Mouse (Mus musculus) spleen, postnatal 10 days (tissue): ENCODE data around the gene Irs2.

Experiments
- DNase-seq, 2 experiments: peaks; one replicate each; pipeline ENCODE4 v3.0.0; 2021 to 2022; ENCODE audit warnings: low spot score in 2 of 2

The Irs2 gene

GRCm38 (mm10) chr8:11009431-11010071 is 1.3 kb upstream of the Irs2 start:
- peak; percentile 74 to 87 for DNase-seq

DNA sequence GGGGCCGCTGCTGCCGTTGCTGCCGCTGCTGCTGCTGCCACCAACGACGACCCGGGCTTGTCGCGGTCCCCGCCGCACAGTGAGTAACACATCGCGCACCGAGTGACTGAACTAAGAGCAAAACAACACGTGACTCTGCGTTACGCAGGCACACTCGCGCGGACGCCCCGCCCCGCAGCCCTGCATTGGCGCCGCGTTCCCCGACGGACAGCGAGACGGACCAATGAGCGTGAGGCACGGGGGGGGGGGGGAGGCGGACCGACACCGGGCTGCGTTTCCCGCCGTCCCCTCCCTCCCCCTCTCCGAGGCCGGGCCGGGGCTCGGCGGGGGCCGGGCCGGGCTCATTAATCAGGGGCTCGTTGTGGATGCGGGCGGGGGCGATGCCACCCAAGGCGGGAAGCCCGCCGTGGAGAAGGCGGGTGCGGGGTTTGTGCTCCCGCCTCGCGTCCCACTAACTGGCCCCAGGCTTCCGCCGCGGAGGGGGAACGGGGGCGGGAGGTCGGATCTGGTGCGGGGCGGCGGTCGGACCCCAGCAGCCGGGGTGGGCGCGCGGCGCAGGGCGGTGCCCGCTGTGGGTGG is 673 bp upstream of the Irs2 start:
- peak; percentile 96 to 98 for DNase-seq

DNA sequence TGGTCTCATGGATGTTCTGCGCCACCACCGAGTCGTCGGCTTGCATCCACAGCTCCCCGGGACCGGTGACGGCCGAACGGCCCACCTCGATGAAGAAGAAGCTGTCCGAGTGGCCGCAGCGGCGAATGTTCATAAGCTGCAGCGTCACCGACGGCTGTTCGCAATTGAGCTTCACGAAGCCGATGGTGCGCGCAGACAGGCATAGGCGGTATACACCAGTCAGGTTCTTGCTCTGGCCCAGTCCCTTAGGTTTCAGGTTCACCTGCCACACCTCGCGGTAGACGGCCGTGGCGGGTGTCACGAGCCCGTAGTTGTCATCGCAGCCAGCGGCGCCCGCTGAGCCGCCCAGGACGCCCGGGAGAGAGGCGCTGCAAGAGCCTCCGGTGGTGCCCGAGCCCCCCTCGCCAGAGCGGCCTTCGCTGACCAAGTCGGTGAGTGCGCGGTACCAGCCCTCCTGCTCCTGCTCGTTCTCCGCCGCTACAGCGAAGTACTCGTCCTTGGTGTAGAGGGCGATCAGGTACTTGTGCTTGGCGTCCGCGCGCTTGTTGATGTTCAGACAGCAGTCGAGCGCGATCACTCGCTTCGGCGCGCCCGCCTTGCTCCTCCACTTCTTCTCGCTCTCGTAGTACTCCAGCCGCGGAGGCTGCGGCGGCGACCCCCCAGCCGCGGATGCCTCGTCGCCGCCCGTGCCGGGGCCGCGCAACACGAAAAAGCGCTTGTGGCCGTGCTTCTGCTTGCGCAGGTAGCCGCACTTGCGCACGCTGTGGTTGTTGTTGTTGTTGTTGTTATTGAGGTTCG is 478 bp downstream of the Irs2 start:
- DNase-seq, result peak; percentile 69 to 80

GRCm38 (mm10) chr8:11007001-11007580 is 1.2 kb downstream of the Irs2 start:
- DNase-seq, result peak; percentile 88 to 92

DNA sequence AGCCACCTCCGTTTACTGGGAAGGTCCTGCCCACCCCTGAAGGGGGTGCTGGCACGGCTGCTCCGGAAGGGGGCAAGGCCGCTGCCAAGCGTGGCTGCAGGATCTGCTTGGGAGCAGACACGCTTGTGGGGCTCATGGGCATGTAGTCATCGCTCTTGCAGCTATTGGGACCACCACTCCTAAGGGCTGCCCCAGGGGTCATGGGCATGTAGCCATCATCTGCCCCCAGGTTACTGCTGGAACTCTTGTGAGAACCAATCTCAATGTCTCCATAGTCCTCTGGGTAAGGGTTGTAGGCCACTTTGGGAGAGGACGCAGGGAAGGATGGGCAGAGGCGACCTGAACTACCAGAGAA is 2.0 kb downstream of the Irs2 start:
- DNase-seq, result peak in 1 of 2 experiments; percentile 22

GRCm38 (mm10) chr8:11005460-11006275 is 2.6 kb downstream of the Irs2 start:
- DNase-seq, result peak in 1 of 2 experiments; percentile 26

GRCm38 (mm10) chr8:11004781-11005459 is 3.3 kb downstream of the Irs2 start:
- DNase-seq, result peak in 1 of 2 experiments; percentile 25

- DNase-seq, result no peak
Observed at GRCm38 (mm10) chr8:11003917-11004470, 4.3 kb downstream of the Irs2 start.

- DNase-seq, result no peak
Observed at GRCm38 (mm10) chr8:11003253-11003652, 5.0 kb downstream of the Irs2 start.

- no peak for DNase-seq
Observed at GRCm38 (mm10) chr8:11002816-11003215, 5.4 kb downstream of the Irs2 start.

GRCm38 (mm10) chr8:11001062-11001549 is 7.2 kb downstream of the Irs2 start:
- peak in 1 of 2 experiments; percentile 48 for DNase-seq

GRCm38 (mm10) chr8:10999538-10999937 is 8.7 kb downstream of the Irs2 start:
- no peak for DNase-seq

DNA sequence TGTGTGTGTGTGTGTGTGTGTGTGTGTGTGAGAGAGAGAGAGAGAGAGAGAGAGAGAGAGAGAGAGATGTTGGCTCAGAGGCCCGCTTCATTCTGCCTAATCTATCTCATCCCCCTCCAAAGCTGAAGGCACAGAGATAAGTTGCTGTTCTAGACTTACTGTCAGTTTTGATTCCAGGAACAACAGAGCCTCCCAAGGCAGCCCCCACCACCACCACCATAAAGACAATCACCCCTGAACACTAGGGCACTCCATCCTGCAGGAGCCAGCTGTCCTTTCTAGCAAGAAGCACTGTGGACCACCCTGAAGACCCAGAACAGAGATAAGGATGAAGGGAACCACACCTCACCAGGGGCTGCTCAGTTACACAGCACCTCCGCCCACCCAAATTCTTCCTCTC is 12.0 kb downstream of the Irs2 start:
- no peak for DNase-seq

GRCm38 (mm10) chr8:10995756-10996155 is 12.5 kb downstream of the Irs2 start:
- no peak for DNase-seq

DNA sequence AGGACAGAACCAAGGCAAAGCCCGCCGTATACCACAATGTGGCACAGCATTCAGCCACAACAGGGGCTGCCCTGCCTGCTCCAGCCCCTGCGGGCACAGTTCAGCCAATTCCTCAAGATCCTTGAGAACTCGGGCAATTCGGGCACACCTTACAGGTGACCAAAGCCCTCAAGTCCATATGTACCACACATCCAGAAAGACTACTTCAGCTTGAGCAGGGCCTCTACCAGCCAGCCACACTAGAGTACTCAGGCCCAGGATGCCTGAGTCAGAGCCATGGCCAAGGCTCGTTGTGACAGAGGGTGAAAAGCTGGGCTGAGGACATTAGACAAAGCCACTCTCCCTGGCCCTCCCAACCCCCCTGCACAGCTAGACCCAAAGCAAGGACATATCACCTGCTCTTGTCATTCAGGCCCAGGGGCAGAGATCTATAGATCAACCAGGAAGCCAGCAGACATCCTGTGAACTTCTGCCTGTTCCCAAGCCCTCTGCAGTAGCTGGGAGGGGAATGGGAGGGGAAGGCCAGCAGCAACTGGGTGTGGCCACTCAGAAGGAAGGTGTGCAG is 13.8 kb downstream of the Irs2 start:
- DNase-seq, result no peak

DNA sequence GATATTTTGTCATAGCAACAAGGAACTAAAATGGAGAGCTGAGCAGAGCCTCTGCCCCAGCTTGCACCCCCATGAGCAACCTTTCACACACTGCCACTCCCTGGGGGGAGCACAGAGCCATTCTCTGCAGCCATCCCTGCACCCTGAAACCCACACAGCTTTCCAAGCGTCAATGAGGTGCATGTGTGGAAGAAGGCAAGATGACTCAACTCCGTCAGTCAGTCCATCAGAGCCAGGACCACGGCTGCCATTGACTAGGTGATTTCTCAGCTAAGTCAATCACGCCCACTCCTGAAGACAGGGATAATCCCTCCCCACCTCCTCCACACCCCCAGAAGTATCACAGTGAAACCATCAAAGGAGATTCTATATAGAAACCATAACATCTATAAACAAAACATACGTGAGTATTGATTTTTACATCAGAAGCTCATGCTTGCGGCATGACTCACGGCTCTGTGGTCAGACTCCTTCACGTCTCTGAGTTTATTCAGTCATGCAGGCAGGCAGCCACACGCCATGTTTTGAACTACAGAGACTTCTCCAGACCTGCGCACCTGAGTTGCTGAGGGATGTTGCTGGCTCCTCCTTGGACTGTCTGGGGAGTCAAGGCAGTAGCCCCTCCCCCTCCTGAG is 14.6 kb downstream of the Irs2 start:
- no peak for DNase-seq

- no peak for DNase-seq
Observed at GRCm38 (mm10) chr8:10992081-10992480, 16.2 kb downstream of the Irs2 start.

- no peak for DNase-seq
Observed at GRCm38 (mm10) chr8:10991323-10991722, 16.9 kb downstream of the Irs2 start.

- no peak for DNase-seq
Observed at GRCm38 (mm10) chr8:10990421-10991110, 17.7 kb downstream of the Irs2 start.
